Mouse (Mus musculus): Measurements from ENCODE around the gene 6430548M08Rik.

- TF ChIP-seq CTCF (IDR thresholded peaks at IDR 0.05; ENCODE audit: low read depth, low read length) (no peak), POLR2A (IDR thresholded peaks at IDR 0.05; ENCODE audit: borderline replicate concordance, low read depth, low read length) (no peak)
Observed at GRCm38 (mm10) chr8:120074516-120074915, 39.4 kb upstream of the 6430548M08Rik start.
